19 mouse cellular contexts compared by ENCODE assay signal in genomic region chr7:138455371-138455770, GRCm38 (mm10). TPM values are rescaled to one million over a fixed set of nuclear protein-coding genes. Genes with fewer than 3 reads are reported as not detected.
"Had no signal": no experiment of that assay in that cellular context is flagged by ENCODE, and none has a peak within 500 bp of the region (broad histone marks: within the 10 kb centered on the region; RNA-seq: fewer than 3 reads in every experiment).

No protein-coding gene starts in this region.

- H3K4me1 ChIP-seq: stomach, embryonic 15.5 days had no signal

- H3K4me3 ChIP-seq: midbrain, embryonic 10.5 days; midbrain, embryonic 12.5 days; myocyte; neural tube, embryonic 13.5 days; neural tube, embryonic 15.5 days; stomach, embryonic 15.5 days had no signal

- H3K9me3 ChIP-seq: midbrain, embryonic 10.5 days; midbrain, embryonic 12.5 days; neural tube, embryonic 13.5 days; neural tube, embryonic 15.5 days; stomach, embryonic 15.5 days had no signal

- H3K9ac ChIP-seq: lung, embryonic 14.5 days; midbrain, embryonic 12.5 days; neural tube, embryonic 13.5 days; neural tube, embryonic 15.5 days; stomach, embryonic 15.5 days had no signal

- DNase-seq: lung, adult 18-20 months; lung, embryonic 14.5 days; lung, postnatal 10 days; lung, postnatal 4 days; midbrain, embryonic 14.5 days; right cerebral cortex, postnatal 14 days; thymus, adult 2 months; thymus, postnatal 25 days; thymus, postnatal 4 days had no signal

- H3K36me3 ChIP-seq: midbrain, embryonic 10.5 days; midbrain, embryonic 12.5 days; neural tube, embryonic 13.5 days; neural tube, embryonic 15.5 days; stomach, embryonic 15.5 days had no signal

- H3K27ac ChIP-seq: midbrain, embryonic 10.5 days; midbrain, embryonic 12.5 days; neural tube, embryonic 13.5 days; neural tube, embryonic 15.5 days; stomach, embryonic 15.5 days; stomach, postnatal 0 days had no signal

- H3K27me3 ChIP-seq: midbrain, embryonic 12.5 days; neural tube, embryonic 13.5 days; neural tube, embryonic 15.5 days; stomach, embryonic 15.5 days had no signal

- ATAC-seq: midbrain, embryonic 16.5 days had no signal

RNA-seq across cellular contexts. Expression of gene Tcerg1l, which starts 57.8 kb away (rescaled TPM):
- total RNA-seq: megakaryocyte-erythroid progenitor cell, adult 5-6 weeks had no signal
- polyA plus RNA-seq: liver, embryonic 16.5 days; myocyte had no signal
